Mouse (Mus musculus): ENCODE data around the gene Robo1. TPM values are rescaled to one million over a fixed set of nuclear protein-coding genes. Genes with fewer than 3 reads are reported as not detected.

Gene Robo1
- 4.3 and 6.5 TPM in 2 replicates for polyA plus RNA-seq (2021; fragmentation: Nextera tagmentation)
- long read RNA-seq, experiment 1, partial matches to known transcripts = 9 of 9 reads
- long read RNA-seq, experiment 1, other reads (novel, unspliced or antisense) = 0 of 9 reads
- long read RNA-seq, experiment 2, full-length matches to known transcripts = 2 of 26 reads
- long read RNA-seq, experiment 2, partial matches to known transcripts = 18 of 26 reads
- long read RNA-seq, experiment 2, other reads (novel, unspliced or antisense) = 6 of 26 reads

GRCm38 (mm10) chr16:72307537-72308330 lies at the start of gene Robo1:
Robo1 (plus strand) TSS chr16:72308306.

